Mouse (Mus musculus) layer of hippocampus, postnatal 14 days (tissue): ENCODE results near the gene Pgd. TPM values are rescaled to one million over a fixed set of nuclear protein-coding genes. Genes with fewer than 3 reads are reported as not detected.
"Not testable (repeated sequence)": the region's sequence is repeated elsewhere in the genome, so short reads cannot be mapped to it uniquely, and the experiment has no call there.

Experiments
- DNase-seq, 2 experiments: peaks; one replicate each; pipeline ENCODE4 v3.0.0; 2021 to 2022; ENCODE audit warnings: low spot score in 2 of 2, mixed read lengths in 1 of 2
- total RNA-seq, 2 experiments: library from RNA; stranded (reverse); gene quantifications; 2 replicates each; pipeline ENCODE4 v1.2.3; 2021

The Pgd gene
- total RNA-seq, 2 experiments from 2014 or later: 42.8 to 46.4 TPM

DNA sequence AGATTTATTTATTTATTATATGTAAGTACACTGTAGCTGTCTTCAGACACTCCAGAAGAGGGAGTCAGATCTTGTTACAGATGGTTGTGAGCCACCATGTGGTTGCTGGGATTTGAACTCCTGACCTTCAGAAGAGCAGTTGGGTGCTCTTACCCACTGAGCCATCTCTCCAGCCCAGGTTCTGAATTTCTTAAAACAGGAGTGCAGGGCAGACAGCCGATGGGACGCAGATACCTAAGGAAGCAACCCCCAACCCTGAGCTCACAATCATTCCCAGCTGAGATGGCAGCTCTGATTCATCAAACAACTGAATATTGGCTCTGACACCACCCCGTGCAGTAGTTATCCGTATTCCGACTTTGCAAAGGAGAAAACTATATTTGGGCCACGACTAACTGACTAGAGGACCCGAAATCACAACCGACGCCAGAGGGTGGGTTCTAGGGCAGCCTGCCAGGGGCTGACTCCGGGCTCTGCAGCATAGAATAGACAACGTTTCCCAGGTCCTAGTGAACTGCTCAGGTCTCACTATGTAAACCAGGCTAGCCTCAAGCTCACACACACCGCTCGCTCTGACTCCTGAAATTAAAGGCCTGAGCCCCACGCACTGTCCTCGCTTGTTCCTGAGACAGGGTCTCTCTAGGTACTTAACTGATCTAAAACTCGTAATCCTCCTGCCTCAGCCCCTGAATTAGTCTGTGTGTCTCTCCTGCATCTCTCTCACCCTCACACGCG is 30.3 kb downstream of the Pgd start:
- DNase-seq: no peak

DNA sequence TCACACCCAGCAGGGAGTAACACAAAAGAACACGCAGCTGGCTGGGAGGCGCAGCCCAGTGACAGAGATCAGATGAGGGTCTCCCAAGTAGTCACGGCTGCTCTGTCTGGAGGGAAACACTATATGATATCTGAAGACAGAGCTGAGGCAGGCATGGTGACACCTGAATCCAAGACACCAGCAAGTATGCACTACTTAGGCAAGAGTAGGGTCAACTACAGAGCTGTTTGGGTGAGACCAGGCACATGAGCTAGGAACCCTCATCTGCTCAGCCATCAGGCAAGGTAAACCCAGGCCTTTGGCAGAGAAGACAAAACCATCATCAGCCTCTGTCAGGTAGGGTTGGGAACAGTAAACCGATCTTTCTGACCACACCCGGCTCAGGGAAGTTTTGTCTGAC is 33.2 kb downstream of the Pgd start:
- no peak for DNase-seq

DNA sequence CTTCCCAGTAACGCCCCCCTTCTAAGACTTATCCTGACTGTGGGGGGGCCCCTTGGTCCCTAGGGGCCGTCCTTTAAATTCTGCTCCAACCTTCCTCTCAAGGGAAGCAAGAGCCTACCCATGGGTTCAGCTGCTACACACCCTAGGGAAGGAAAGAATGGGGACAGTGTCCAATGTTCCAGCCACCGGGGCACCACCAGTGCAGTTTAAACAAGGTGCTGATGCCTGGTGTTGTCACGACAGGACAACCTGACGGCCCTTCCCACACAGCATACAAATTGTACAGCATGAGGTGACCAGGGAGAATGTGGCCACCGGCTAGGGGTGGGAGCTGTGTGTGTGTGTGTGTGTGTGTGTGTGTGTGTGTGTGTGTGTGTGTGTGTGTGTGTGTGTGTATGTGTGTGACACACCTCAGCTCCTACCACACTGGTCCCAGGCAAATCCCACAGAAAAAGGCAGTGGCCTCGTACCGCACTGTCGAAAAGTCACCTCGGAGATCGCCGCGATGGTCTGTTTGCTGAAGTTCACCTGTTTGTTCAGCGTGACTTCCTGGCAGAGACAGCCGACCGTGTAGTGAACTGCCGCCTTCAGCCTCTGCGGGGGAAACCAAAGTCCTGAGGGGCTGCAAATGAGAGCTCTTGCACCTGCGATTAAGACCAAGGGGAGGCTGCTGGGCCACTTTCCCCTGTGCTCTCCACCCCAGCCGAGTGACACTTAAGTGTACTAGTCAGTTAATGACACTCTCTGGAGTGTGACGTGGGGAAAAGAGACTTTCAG is 34.6 kb downstream of the Pgd start:
- no peak for DNase-seq

DNA sequence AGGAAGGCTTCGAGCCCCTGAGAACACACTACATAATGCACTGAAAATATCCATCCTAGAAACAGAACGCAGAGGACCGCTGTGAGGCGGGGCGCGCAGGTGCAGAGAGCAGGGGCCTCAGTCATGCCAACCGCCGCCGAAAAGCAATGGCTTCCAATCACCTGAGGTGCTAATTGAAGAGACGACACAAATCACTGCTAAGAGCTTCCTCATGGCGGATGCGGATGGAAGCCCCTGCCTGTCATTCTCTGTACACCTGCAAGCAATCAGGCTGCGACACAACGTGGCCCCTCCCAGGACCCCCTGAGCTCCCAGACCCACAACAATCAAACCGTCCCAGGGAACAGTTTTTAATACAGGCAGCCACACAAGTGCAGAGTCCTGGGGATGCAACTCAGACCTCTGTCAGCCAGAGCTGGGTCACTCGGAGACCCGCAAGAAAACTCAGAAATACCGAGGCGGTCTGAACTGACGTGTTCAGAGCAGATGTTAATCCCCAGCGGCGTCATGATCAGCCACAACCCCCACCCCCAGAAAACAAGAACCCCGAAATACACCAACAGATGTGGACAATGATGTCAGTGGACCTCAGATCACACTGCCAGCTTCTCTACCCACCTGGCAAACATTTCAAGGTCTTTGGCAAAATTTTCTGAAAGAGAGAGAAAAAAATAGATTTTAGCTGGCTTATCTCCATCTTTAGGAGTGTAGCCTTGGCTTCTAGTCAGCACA is 35.4 kb downstream of the Pgd start:
- no peak for DNase-seq

DNA sequence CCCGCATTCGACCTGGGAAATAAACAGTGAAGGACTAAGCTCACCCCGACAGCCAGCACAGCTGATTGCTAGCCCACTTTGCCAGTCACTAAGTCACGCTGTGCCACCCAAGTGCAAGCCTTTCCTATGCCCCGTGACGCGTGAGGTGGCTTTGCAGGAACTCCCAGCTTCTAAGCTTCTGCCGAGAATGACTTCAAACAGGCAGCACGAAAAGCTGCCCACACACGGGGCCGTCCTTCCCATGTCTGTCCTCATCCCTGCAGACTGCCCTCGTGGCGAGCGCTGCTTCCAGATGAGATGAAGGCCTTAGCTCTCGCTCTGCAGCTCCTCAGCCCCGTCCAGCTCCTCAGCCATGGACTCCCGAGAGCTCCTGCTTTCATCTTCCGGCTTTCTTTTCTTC is 38.1 kb downstream of the Pgd start:
- DNase-seq: no peak

DNA sequence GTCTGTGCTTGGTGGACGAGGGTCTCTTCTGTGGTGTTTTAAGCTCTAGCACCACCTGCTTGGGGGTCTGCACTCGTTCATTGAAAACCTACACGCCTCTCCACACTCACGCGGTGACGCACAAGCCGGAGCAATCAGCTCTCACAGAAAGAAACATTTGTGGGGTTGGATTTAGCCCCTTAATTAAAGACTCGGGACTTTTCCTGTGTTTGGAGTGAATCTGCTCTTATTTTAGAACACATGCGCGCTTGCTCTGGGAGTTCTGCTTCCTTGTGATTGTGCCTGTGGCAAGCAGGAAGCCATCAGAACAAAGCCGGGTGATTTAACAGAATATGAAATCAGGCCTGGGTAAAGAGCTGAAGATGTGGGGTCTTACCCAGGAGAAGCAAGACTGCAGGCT is 39.9 kb downstream of the Pgd start, which contains the start of gene Cort:
TSS of gene Cort (minus strand) at position 101 of the 400 bp plus-strand sequence.
- peak in 1 of 2 experiments; percentile 25 for DNase-seq

DNA sequence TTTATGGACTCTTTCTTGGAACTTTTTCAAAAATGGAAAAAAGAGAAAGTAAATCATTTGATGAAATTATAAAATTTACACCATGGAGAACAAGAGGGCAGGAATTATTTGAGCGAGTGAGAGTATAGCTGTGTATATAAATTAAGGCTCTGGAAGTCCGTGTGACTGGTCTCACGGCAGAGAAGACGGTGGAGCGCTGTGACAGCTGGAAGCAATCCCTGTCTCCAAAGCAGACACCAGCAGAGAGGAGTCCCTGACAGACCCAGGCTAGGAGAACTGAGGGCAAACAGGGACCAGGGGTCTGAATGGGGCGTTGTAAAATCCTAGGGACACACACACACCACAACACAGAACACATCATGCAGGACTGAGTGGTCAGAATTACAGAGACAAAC is 40.5 kb downstream of the Pgd start:
- no peak for DNase-seq

DNA sequence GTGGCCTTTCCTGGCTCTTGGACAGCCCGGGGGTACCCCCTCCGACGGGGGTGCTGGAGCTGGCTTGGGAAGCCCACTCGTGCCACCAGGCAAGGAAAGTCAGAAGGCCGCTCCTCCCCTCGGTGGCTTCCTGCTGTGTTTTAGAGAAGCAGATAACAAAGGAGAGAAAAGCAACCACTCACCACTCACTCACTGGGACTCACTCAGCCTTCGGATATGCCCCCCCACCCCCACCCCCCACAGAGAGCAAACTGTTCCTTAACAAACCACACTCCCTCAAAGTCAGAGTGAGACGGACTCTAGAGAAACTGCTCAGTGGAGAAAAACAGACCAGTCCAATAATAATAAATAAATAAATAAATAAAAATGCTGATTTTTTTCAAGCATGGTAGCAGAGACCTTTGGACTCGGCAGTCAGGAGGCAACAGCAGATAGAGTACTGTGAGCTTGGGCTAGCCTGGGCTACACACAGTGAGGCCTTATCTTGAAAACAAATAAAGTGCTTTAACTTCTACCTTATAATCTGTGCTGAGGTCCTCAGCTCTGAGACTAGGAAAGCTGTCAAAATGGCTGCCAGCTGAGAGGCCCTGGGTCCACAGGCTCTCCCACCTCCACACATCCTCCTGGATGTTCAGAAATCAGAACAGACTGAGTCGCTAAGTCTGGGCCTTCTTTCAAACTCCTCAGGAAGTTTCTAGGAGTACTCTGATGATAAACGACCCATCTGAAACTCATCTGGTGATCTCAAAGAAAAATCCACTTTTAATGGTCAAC is 41.0 kb downstream of the Pgd start:
- no peak for DNase-seq

DNA sequence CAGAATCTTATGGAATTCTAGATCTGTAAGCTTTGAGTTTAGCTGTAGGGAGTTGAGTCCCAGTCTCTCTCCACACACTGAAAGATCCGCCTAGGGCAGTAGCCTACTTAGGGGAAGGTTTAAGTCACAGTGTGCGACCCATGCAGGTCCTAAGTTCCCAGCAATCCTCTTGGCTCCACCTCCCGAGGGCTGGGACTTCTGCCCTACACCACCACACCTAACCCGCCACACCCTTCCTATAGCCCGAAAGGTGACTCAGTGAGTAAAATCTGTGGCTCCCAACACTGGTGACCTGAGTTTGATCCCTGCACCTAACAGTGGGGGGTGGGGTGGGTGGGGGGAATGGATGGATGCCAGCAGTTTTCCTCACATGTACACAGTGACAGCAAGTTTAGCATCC is 43.1 kb downstream of the Pgd start:
- DNase-seq: no peak

DNA sequence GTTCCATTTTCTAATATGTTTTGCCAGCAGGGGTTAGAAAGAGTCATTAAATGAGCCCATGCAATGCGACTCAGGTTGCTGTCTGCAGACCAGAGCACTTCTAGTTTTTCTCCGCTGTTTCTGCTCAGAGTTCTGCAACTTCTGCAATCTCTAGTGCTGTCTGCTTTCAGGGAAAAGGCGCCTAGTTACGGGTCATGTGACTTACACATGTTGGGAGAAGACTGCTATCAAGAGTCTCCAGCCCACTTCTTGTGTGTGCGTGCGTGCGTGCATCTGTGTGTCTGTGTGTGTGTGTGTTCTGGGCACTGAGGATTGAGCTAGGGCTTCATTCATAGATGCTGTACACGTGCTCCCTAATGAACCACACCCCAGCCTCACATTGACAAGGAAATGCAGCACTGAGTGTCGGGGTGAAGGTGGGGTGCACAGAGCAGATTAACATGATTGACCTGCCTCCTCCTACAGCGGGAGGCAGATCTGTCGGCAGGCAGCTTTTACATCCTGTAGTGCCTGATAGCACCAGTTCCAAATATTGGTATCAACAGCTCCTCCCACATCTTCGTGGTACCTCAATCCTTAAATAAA is 46.5 kb downstream of the Pgd start:
- not testable (repeated sequence) for DNase-seq

DNA sequence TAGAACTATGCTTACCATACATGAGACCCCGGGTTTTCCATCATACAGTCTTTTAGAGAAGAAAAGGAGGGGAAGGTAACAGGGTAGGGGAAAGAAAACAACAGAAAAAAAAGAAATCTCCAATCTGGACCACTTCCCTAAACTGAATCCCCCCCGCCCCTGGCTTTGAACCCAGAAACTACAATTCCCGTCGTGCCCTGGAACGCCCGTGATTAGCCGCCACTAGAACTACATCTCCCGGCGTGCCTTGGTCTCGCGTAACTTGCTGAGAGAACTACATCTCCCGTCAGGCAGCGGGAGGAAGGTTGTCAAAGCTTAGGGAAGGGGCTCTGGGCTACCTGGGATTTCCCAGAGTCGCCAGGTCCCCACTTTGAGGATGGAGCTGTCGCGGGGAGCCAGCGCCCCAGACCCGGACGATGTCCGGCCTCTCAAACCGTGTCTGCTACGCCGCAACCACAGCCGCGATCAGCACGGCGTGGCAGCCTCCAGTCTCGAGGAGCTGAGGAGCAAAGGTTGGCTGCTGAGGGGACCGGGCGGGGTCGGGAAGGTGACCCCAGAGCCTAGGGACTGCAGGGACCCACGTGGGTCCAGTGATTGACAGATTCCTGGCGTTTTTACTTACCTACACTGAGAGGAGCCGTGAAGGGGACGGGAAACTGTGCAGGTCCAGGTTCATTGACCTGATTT is 62.6 kb downstream of the Pgd start, which contains the start of gene Dffa:
TSS of gene Dffa (plus strand) at position 272 of the 687 bp plus-strand sequence.
- peak; percentile 84 to 95 for DNase-seq

DNA sequence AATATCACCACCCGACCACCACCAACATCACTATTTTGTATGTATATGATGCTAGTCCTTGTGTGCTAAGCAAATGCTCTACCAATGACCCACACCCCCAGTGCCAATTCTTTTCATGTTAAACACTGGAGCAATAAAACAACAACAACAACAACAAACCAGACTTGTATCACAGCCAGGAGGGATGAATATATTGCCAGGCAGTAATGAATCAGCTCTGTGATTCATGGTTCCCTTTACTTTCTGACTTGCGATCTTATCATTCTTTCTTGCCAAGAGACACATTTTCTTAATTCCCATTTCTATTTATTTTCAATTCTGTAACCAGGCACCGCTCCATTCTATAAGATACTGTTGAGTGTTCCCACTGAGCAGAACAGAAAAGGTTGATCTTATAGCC is 65.1 kb downstream of the Pgd start:
- DNase-seq: no peak

DNA sequence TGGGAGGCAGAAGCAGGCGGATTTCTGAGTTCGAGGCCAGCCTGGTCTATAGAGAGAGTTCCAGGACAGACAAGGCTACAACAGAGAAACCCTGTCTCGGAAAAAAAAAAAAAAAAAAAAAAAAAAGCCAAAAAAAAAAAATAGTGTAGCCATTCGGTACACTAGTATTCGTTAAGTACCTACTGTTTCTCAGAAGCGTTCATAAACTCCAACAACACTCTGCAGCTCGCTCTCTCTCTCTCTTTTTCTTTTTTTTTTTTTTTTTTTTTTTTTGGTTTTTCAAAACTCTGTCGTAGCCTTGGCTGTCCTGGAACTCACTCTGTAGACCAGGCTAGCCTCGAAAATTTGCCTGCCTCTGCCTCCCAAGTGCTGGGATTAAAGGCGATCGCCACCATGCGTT is 66.1 kb downstream of the Pgd start:
- not testable (repeated sequence) for DNase-seq

Other genes with a start within 250 kb of the Pgd start
- gene Pex14, start 66.9 kb downstream of the Pgd start, total RNA-seq: 10 to 100 TPM; 35.8 to 37.7 TPM
- gene Dffa, start 62.6 kb downstream of the Pgd start, total RNA-seq: 10 to 100 TPM; 46.5 to 50.6 TPM
- gene Cort, start 40.0 kb downstream of the Pgd start, total RNA-seq: 10 to 100 TPM; 11.3 to 13.9 TPM
- 10 to 100 TPM; 18.4 to 20.3 TPM for gene Cenps, start 29.1 kb downstream of the Pgd start, total RNA-seq
- 100 to 1,000 TPM; 392 to 448 TPM for gene Kif1b, start 140.9 kb upstream of the Pgd start, total RNA-seq